Mouse (Mus musculus): ENCODE measurements at regions not wholly inside any gene's neighbourhood (a gene's known extent, or its start where the extent isn't known, plus 50 kb on each side); places are given as distances from the start of the nearest gene placed in this dataset.

DNA sequence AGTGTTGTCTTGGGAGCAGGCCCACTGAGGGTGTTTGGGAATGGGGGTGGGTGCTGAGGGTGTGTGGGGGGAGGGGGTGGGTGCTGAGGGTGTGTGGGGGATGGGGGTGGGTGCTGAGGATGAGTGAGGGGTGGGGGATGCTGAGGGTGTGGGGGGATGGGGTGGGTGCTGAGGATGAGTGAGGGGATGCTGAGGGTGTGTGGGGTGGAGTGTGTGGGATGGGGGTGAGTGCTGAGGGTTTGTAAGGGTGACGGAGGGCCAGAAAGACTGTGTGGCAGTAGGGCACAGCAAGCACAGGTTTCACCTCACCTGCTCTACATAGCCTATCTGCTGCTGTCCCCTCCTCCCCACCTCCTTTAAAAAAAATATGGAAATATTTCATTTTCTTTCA, 276.3 kb upstream of the Arglu1 start:
- no peak for TF ChIP-seq EP300 (IDR thresholded peaks at IDR 0.05; ENCODE audit: low read depth)
- no peak for TF ChIP-seq CTCF (IDR thresholded peaks at IDR 0.05; ENCODE audit: low read depth)
